Mouse (Mus musculus): ENCODE data around the gene Fpr-rs6. TPM values are rescaled to one million over a fixed set of nuclear protein-coding genes. Genes with fewer than 3 reads are reported as not detected.

Fpr-rs6 gene
- total RNA-seq (2021), result not detected
- long read RNA-seq, experiment 1, result 0 reads
- long read RNA-seq, experiment 2, result 0 reads

- H3K4me3 ChIP-seq, result no peak within 1 kb of the TSS
- no peak for TF ChIP-seq CTCF (IDR thresholded peaks at IDR 0.05)
- DNase-seq, result no peak
- intact Hi-C loops (cut with DNase I), result no loop called here
- no peak within 1 kb of the TSS for H3K27ac ChIP-seq
Measured at GRCm38 (mm10) chr17:20182997-20183396, at the start of gene Fpr-rs6. TSS of gene Fpr-rs6 (minus strand) at chr17:20183097.

Other genes starting within 250 kb of the Fpr-rs6 start
- gene Vmn2r104, start 134.8 kb downstream of the Fpr-rs6 start, total RNA-seq (2021), result not detected
- not detected for gene Fpr-rs7, start 68.9 kb downstream of the Fpr-rs6 start, total RNA-seq (2021)
- gene Vmn2r105, start 52.0 kb upstream of the Fpr-rs6 start, total RNA-seq (2021), result not detected
- not detected for gene Vmn2r106, start 102.5 kb upstream of the Fpr-rs6 start, total RNA-seq (2021)
- not detected for gene Vmn2r107, start 162.1 kb upstream of the Fpr-rs6 start, total RNA-seq (2021)
- gene Vmn1r224, start 231.0 kb upstream of the Fpr-rs6 start, total RNA-seq (2021), result not detected